Mouse (Mus musculus): ENCODE measurements around the gene Kcnq1.

The Kcnq1 gene

DNA sequence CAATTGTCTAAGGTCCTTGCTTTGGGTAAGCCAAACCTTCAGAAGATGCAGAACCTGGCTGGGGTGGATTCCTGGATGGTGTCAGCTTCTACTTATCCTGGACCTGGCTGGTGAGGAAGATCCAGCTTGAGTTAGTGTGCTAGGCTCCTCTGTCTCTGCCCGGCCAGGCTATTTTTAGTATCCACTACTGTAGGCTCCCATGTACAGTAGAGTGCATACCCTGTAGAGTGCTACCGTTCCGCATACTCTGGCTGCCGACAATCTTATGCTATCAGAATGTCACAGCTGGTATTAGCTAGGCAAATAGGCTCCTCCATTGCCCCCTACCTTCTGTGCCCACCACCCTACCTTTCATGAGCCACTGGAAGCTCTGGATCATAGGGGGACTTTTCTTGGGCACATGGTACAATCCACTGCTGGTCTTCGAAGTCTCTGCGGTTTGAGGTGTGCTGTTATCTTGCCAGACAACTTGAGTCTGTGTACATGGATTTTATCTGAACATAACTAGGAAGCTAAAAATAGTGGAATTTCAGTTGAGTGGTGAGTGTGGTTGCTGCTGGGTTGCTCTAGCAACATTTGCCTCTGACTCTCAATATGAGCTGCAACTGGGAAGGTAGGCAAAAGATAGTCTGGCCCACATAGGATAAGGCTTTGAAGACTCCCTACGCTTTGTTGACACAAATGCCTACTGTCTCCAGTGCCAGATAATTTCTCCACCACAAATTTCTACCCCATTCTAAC, 258.1 kb downstream of the Kcnq1 start:
- no peak for DNase-seq (ENCODE audit: low read depth, low spot score)

DNA sequence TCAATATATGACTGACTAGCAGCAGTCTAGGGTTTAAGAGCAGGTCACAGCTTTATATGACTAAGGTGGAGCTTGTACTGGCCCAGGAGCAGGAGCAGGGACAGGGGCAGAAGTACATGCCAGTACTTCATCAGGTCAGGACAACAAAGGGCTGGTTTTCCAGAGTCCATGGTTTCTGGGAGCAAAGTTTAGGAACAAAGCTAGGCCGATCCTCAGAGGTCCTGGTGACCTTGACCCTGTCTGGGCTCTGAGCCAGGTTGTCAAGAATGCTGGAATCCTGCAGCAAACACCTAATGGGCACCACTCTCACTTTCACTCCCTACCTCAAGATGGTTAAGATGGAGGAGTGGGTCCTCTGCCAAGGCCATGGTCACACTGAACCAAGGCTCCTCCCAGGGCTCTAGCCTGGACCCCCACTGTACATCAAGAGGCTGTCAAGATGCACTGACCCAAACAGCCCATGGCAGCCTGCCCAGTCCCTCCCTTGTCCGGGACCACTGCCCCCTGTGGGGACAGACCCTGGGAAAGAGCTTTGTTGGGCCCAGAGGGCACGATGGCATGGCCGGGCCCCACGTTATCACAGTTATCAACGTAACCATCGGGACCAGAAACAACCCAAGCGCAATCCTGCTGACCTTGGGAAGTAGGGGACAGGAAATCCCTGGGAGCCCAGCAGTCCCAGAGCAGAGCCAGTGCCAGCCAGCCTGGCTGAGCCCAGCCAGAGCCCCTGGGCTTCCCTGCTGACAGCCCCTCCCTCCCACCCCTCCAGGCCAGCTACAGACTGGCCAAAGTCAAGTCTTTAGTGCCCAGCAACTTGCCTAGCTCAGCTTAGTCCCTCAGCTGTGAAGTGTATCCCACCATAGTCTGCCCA, 259.0 kb downstream of the Kcnq1 start:
- no peak for DNase-seq (ENCODE audit: low read depth, low spot score)

DNA sequence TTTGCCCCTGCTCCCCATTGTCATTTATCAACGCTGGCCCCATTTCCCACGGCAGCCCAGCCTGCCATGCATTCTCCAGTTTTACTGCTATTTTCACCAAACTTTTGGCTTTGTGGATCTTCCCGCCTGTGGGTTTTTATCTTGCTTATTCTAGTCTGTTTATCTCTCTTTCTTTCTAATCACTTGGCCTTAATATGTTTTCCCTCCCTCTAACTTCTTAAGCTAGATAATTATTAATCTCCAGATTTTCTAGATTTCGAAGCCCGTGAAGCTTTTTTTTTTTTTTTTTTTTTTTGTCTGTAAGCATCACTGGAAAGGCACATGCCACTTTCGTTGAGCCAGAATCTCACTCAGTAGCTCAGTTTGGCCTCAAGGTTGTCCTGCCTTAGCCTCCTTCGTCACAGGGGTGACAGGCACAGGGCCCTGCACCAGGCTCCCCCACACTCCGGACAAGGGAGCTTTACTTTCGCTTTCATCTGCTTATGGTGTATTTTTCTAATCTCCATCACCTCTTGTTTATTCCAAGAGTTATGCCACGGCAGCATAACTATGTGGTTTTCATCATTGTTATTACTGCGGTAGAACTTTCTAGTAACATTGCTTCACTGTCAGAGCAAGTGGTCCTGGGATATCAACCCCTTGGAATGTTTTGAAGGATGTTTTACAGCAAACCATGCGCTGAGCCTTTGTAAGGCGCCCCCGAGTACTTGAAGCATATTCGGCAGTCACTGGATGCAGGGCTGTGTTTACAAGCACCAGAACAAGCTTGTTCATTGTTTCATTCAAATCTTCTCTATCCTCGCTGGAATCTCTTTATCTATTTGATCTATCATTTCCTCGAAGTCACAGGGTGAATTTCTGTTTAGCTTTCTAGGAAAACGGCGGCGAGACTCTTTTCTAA, 261.5 kb downstream of the Kcnq1 start:
- DNase-seq (ENCODE audit: low read depth, low spot score): no peak

- no peak for DNase-seq (ENCODE audit: low read depth, low spot score)
Observed at GRCm38 (mm10) chr7:143368267-143368643, 262.1 kb downstream of the Kcnq1 start.

GRCm38 (mm10) chr7:143371336-143371735, 265.2 kb downstream of the Kcnq1 start:
- no peak for DNase-seq (ENCODE audit: low read depth, low spot score)

DNA sequence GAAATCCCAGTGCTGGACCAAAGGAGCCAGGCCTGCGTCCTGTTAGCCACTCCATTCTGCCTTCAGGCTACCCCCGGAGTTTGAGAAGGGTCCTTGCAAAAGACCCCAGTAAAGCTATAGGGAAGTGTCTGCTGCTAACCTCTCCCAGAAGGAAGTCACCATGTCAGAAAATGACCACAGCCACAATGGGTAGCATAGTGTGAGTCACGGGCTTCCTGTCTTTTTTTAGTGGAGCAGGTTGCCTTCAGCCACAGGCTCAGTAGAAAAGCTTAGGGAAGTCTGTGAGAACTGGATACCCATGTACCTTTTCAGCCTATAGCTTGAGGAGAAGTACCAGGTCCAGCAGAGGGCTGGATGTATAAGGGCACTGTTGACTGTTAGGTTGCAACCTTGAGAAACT, 267.1 kb downstream of the Kcnq1 start:
- DNase-seq (ENCODE audit: low read depth, low spot score): no peak

DNA sequence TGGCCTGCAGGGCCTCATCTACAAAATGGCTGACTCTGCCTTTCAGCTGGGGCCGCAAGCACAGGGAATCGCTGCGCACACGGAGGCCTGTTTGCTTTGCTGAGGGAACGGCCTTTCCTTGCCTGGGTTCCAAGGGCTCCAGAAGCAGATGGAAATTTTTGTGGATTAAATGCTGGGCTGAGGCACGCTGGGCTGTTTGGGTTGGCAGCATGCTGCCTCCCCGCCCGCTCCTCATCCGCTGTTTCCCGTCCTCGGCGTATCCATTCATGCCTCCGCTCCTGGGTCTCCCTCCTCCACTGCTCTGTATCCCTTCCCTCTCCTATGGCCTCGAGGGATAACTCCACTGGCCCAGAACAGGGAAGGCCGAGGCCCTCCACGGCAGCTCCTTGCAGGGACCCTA, 269.8 kb downstream of the Kcnq1 start:
- DNase-seq (ENCODE audit: low read depth, low spot score): no peak

- no peak for DNase-seq (ENCODE audit: low read depth, low spot score)
Observed at GRCm38 (mm10) chr7:143380466-143381073, 274.4 kb downstream of the Kcnq1 start.

GRCm38 (mm10) chr7:143386632-143387031, 280.5 kb downstream of the Kcnq1 start:
- DNase-seq (ENCODE audit: low read depth, low spot score): no peak

GRCm38 (mm10) chr7:143388783-143389695, 282.9 kb downstream of the Kcnq1 start:
- peak; percentile 38 for DNase-seq (ENCODE audit: low read depth, low spot score)

DNA sequence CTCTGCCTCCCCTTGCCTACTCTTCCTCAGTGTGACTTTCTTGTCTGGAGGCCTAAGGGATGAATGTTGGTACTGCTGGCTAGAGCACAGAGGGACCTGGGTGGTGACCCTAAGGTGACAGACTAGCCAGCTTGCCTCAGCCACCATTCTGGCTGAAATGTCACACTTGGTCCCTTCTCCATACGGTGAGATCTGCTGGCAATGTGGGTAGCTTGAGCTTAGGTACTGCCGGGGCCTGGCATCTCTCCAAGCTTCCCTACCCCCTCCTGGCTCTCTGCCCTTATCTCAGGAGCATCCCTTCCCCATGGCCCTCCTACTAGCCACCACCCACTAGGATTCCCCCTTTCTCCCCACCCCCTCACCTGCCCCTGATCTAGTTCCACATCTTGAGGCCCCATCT, 283.7 kb downstream of the Kcnq1 start:
- no peak for DNase-seq (ENCODE audit: low read depth, low spot score)

DNA sequence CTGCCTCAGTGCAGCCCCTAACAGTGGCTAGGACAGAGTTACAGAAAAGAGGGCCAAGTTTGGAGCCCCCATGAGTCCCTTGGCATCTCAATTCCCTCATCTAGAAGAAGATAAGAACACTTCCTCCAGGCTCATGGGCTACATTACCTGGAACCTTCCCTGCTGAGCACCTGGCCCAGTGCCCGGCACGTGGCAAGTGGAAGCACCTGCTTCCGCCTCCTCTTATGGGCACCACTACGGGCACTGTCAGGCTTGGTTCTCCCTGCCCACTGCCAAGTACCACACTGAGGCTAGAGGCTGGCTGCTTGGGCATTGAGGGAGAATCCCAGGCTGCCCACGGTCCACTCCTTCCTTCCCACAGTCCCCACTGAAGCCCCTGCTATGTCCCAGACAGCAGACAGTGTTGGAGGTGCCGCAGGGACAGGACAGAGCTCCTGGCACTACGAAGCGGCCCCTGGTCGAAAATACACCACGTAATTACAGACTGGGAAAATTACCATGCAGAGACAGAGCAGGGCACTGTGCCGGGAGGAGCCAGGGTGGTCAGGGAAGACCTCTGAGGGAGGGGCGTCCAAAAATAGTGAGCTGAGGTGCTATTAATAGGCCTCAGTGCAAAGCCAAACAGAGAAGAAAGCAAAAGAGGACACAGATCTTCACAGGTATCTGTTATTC, 284.3 kb downstream of the Kcnq1 start:
- no peak for DNase-seq (ENCODE audit: low read depth, low spot score)

- peak; percentile 51 for DNase-seq (ENCODE audit: low read depth, low spot score)
Observed at GRCm38 (mm10) chr7:143395113-143395563, 289.0 kb downstream of the Kcnq1 start.

DNA sequence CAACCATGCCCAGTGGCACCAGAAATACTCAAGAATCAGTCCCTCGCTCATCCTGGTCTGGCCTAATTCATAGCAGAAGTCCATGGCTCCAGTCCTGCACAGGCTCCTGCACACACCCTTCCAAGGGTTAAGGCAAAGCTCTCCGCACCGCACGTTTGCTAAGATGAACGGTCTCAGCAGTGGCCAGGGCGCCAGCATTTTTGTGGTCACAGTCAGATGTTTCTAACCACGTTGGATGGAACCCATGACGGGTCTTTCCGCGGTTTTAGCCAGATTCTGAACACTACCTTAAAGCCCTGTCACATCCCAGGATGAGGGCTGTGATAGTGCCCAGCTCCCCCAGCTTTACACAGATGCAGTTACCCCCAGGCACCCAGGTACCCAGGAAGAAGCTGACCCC, 293.6 kb downstream of the Kcnq1 start:
- no peak for DNase-seq (ENCODE audit: low read depth, low spot score)

GRCm38 (mm10) chr7:143400599-143400998, 294.4 kb downstream of the Kcnq1 start:
- no peak for DNase-seq (ENCODE audit: low read depth, low spot score)

GRCm38 (mm10) chr7:143401429-143402016, 295.4 kb downstream of the Kcnq1 start:
- no peak for DNase-seq (ENCODE audit: low read depth, low spot score)

DNA sequence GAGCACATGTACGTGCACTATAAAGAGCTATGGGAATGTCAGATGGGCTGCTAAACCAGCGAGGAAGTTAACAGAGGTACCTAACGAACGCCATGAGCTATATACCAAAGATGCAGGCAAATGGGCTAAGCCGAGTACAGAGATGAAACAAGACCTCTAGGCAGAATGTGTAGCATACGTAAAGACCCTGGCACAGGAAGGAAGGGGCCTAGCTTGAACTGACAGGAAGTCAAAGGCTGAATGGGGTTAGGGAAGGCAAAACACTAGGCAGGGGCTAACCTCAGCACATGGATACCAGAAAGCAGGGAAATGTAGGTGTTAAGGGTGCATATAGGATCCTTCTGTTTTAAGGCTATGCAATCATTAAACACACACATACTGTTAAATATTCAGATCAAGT, 298.1 kb downstream of the Kcnq1 start:
- DNase-seq (ENCODE audit: low read depth, low spot score): no peak

- peak; percentile 67 for DNase-seq (ENCODE audit: low read depth, low spot score)
Observed at GRCm38 (mm10) chr7:143407931-143408501, 301.9 kb downstream of the Kcnq1 start.

DNA sequence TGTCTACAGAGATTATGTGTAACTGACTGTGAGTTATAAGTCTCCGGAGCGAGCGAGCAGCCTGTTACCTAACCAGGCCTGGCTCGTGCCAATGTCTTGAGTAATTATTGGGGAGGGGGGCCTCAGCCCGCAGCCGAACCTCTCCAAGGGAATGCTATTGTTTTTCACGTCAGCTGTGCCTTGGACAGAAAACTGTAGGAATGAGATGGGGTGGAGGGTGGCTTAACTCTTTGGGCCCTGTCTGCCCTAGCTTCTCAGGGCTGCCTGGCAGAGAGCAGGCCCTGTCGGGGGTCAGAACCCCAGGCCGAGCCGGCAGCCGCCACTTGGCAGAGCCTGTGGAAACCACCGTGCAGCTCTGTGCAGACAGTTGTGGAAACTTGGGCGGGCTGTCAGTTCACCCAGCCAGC, 302.5 kb downstream of the Kcnq1 start:
- DNase-seq (ENCODE audit: low read depth, low spot score): peak; percentile 53
